Mouse (Mus musculus) kidney, embryonic 16.5 days (tissue): ENCODE results near the gene Gm44596. TPM values are rescaled to one million over a fixed set of nuclear protein-coding genes. Genes with fewer than 3 reads are reported as not detected.

Experiments used
- ATAC-seq: fragments of 200-750 bp; cut with Nextera tagmentation; 2 replicates; pipeline ENCODE4 v1.8.0; 2017; ENCODE audit warnings: moderate TSS enrichment; ENCODE audit not compliant: low FRiP score, low TSS enrichment
- H3K27ac ChIP-seq: fragments of 300-500 bp; sonication (generic); 2 replicates; pipeline ENCODE4 v1.5.1; 2014; ENCODE audit warnings: low read length
- H3K27me3 ChIP-seq: fragments of 300-500 bp; sonication (generic); 2 replicates; pipeline ENCODE4 v1.6.1; 2014; ENCODE audit warnings: low read length, control low read depth, mixed read lengths; ENCODE audit not compliant: insufficient read depth
- H3K36me3 ChIP-seq: fragments of 300-500 bp; sonication (generic); 2 replicates; pipeline ENCODE4 v1.6.1; 2014; ENCODE audit warnings: low read length, control low read depth, mixed read lengths; ENCODE audit not compliant: insufficient read depth
- H3K4me1 ChIP-seq: fragments of 300-500 bp; sonication (generic); 2 replicates; pipeline ENCODE4 v1.6.1; 2014; ENCODE audit warnings: low read length, control low read depth, mixed read lengths; ENCODE audit not compliant: insufficient read depth
- H3K4me2 ChIP-seq: fragments of 300-500 bp; sonication (generic); replicated peaks from 2 replicates; pipeline ENCODE4 v1.6.1; 2014; ENCODE audit warnings: low read depth, low read length
- H3K4me3 ChIP-seq: fragments of 300-500 bp; sonication (generic); 2 replicates; pipeline ENCODE4 v1.5.1; 2014; ENCODE audit warnings: mild to moderate bottlenecking, low read length
- H3K9ac ChIP-seq: fragments of 300-500 bp; sonication (generic); replicated peaks from 2 replicates; pipeline ENCODE4 v1.6.1; 2014; ENCODE audit warnings: low read length
- H3K9me3 ChIP-seq: fragments of 300-500 bp; sonication (generic); 2 replicates; pipeline ENCODE4 v1.6.1; 2016; ENCODE audit warnings: low read length, control low read depth
- WGBS: fragments of 180-500 bp; shearing (Covaris S2); extraction: QIAGEN DNeasy Blood & Tissue Kit; methylation state at CpG from one replicate; pipeline ENCODE4 v1.1.7; 2014; 5-methylcytosine and 5-hydroxymethylcytosine counted together
- polyA plus RNA-seq: library from polyadenylated mRNA; unstranded; fragments of >200 nt; fragmentation: Nextera tagmentation; extraction: Ambion mirVana; gene quantifications from 2 replicates; pipeline ENCODE4 v1.2.1, GENCODE M21; 2015

The Gm44596 gene
- polyA plus RNA-seq, 1 experiment from 2014 or later = not detected

GRCm38 (mm10) chr6:128436356-128437005, 61.2 kb downstream of the Gm44596 start:
- H3K36me3 ChIP-seq = peaks cover 50% of the 10 kb centered on the region
- H3K4me1 ChIP-seq = peaks cover 19% of the 10 kb centered on the region
- no peaks in the 10 kb centered on the region for H3K9me3 ChIP-seq
- 90% methylated on average over 8 of the region's 8 CpGs for WGBS
- H3K9ac ChIP-seq = peak overlapping the region; percentile 97
- H3K27me3 ChIP-seq = no peaks in the 10 kb centered on the region
- peak overlapping the region; percentile 70 for H3K4me2 ChIP-seq
- no peak for ATAC-seq
- no peak overlapping the region for H3K27ac ChIP-seq
- H3K4me3 ChIP-seq = peak overlapping the region; percentile 98

DNA sequence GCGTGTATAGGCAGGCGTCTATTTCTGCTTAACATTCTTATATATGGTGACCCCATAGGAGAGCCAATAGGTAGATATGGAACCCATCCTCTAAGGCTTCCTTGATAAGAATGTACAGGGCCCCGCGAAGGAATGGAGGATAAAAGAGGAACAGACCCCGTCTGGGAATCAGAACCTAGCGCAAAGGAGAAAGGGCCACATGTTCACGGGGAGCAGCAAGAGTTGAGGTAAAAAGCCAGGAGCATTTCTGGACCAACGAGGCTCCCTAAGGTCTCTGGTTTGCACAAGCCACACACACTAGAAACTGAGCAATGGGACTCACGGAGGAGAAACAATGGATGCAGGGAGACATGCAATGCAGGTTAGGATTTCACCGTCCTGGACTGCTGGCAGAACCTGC, 62.0 kb downstream of the Gm44596 start:
- H3K4me3 ChIP-seq = peak overlapping the region; percentile 98
- no peaks in the 10 kb centered on the region for H3K9me3 ChIP-seq
- peak overlapping the region; percentile 70 for H3K4me2 ChIP-seq
- H3K4me1 ChIP-seq = peaks cover 19% of the 10 kb centered on the region
- H3K9ac ChIP-seq = peak overlapping the region; percentile 97
- H3K27ac ChIP-seq = peak overlapping the region; percentile 98
- ATAC-seq = no peak
- peaks cover 42% of the 10 kb centered on the region for H3K36me3 ChIP-seq
- WGBS = 2% methylated on average over 10 of the region's 10 CpGs
- no peaks in the 10 kb centered on the region for H3K27me3 ChIP-seq

DNA sequence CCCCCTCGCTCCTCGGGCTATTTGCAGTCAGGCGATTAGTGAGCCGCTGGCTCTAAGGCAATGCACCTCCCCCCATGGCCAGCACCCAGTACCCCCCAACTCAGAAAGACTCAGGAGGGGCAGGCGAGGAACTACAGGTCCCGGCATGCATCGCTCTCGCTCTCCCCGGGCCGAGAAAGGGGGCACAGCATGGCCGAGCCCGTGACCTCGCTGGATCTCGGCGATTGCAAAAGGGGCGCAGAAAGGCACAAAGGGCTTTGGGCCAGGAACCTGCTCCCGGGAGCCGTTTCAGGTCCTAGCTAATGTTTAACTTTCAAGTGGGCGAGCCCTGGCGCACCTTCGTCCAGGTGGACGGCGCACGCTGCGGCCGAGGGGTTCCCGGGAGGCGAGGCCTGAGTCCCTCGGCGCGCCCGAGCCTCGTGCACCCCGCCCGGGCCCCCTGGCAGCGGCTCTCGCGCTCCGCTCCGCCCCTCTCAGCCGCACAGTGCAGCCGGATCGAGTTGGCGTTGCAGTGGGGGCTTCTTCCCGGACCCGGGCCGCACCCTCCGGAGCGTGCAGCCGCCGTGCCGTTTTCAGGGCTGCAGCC, 62.5 kb downstream of the Gm44596 start:
- H3K4me2 ChIP-seq = peak overlapping the region; percentile 70
- WGBS = 1% methylated on average over 49 of the region's 52 CpGs
- peaks cover 19% of the 10 kb centered on the region for H3K4me1 ChIP-seq
- ATAC-seq = peak; percentile 76
- peak overlapping the region; percentile 97 for H3K9ac ChIP-seq
- H3K9me3 ChIP-seq = no peaks in the 10 kb centered on the region
- H3K4me3 ChIP-seq = peak overlapping the region; percentile 98
- no peaks in the 10 kb centered on the region for H3K27me3 ChIP-seq
- peak overlapping the region; percentile 98 for H3K27ac ChIP-seq
- peaks cover 37% of the 10 kb centered on the region for H3K36me3 ChIP-seq

DNA sequence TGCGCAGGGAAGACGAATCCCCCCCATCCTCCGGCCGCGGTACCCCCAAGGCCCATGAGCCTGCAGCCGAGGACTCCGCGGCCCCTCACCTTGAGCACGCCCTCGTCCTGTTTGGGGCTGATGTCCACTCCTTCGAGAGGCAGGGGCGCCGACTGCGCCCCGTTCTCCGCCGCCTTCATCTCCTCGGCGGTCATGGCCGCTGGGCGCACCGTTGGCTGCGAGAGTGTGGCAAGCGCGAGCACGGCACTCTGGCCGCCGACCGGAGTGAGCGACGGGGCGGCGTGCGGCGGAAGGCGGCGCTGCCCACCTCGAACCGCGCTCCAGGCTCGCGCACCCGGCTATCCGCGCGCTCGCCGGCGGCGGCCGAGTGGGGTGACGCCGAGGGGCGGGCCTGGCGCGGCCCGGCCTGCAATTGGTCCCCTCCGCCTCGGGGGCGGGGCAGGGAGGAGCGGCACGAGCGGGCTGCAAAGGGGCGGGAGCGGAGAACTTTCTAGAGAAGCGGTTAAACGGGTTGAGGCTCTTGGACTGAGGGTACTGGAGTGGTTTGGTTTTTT, 63.1 kb downstream of the Gm44596 start, which contains the start of gene Fkbp4:
Gene Fkbp4, minus strand, starts transcription at position 361 of the 554 bp plus-strand sequence.
- under 1% methylated on average over 63 of the region's 67 CpGs for WGBS
- Histone ChIP-seq H3K9ac (peak within 1 kb of the TSS; percentile 97), H3K4me3 (peak within 1 kb of the TSS; percentile 98), H3K36me3 (peaks cover 31% of the 10 kb centered on the region), H3K27me3 (no peaks in the 10 kb centered on the region), H3K9me3 (no peaks in the 10 kb centered on the region), H3K27ac (peak within 1 kb of the TSS; percentile 98), H3K4me2 (peak within 1 kb of the TSS; percentile 70), H3K4me1 (peaks cover 19% of the 10 kb centered on the region)
- peak; percentile 95 for ATAC-seq

- Histone ChIP-seq H3K4me2 (peak overlapping the region; percentile 70), H3K4me3 (peak overlapping the region; percentile 98), H3K36me3 (peaks cover 26% of the 10 kb centered on the region), H3K27ac (peak overlapping the region; percentile 98), H3K27me3 (no peaks in the 10 kb centered on the region), H3K9me3 (no peaks in the 10 kb centered on the region), H3K9ac (peak overlapping the region; percentile 97), H3K4me1 (peaks cover 19% of the 10 kb centered on the region)
- ATAC-seq = peak; percentile 57
- WGBS = 17% methylated on average over 17 of the region's 18 CpGs
Observed at GRCm38 (mm10) chr6:128438871-128439341, 63.6 kb downstream of the Gm44596 start.

DNA sequence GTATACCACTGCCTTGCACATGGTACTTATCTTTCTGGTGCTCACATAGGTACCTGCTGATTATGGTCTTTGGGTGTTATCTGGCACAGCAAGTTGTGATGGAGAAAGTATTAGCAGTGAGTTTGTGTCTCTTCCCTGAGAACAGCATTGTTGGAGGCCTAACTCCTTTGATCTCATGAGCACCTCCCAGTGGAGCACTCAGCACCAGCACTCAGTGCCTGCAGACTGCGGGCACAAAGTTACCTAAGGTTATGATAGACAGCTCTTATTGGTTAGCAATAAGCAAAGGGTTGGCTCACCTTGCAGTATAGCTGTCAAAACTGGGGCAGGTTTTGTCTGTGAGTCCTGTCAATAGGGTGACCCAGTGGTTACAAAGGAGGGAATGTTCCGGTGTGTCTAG, 64.9 kb downstream of the Gm44596 start:
- Histone ChIP-seq H3K4me3 (no peak overlapping the region), H3K27me3 (no peaks in the 10 kb centered on the region), H3K27ac (no peak overlapping the region), H3K4me1 (peaks cover 19% of the 10 kb centered on the region), H3K36me3 (peaks cover 13% of the 10 kb centered on the region), H3K4me2 (no peak overlapping the region), H3K9ac (no peak overlapping the region), H3K9me3 (no peaks in the 10 kb centered on the region)
- ATAC-seq = no peak
- 94% methylated on average over 2 of the region's 2 CpGs for WGBS

- Histone ChIP-seq H3K36me3 (no peaks in the 10 kb centered on the region), H3K4me2 (peak overlapping the region; percentile 51), H3K27me3 (no peaks in the 10 kb centered on the region), H3K4me3 (peak overlapping the region; percentile 26), H3K9ac (peak overlapping the region; percentile 49; the same call in 1 of the 2 replicates), H3K9me3 (no peaks in the 10 kb centered on the region), H3K4me1 (peaks cover 5% of the 10 kb centered on the region; the same call in 1 of the 2 replicates), H3K27ac (no peak overlapping the region)
- 11% methylated on average over 14 of the region's 14 CpGs for WGBS
- peak; percentile 75 for ATAC-seq
Observed at GRCm38 (mm10) chr6:128445761-128446535, 70.6 kb downstream of the Gm44596 start.

DNA sequence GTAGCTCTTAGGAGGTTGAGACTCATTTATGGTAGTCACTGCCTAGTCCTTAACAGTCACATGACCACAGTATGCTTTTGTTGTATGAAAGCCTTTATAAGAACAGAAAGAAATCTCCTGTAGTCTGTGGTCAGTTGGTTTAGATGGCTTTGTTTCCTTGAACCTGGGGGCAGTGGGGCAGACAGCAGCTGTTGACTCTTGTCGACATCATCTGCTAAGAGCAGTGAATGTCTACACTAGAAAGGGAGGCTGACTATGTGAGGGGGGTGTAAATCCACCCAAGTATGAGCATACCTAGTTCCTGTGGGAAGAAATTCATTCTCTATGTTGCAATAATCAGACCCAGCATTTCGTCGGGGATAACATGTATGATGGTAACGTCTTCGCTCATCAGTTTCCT, 71.8 kb downstream of the Gm44596 start:
- WGBS = 97% methylated on average over 5 of the region's 5 CpGs
- no peak for ATAC-seq
- Histone ChIP-seq H3K4me2 (no peak overlapping the region), H3K9me3 (no peaks in the 10 kb centered on the region), H3K4me3 (no peak overlapping the region), H3K27ac (no peak overlapping the region), H3K36me3 (no peaks in the 10 kb centered on the region), H3K9ac (no peak overlapping the region), H3K27me3 (no peaks in the 10 kb centered on the region), H3K4me1 (peaks cover 5% of the 10 kb centered on the region; the same call in 1 of the 2 replicates)

- H3K4me3 ChIP-seq = no peak overlapping the region
- ATAC-seq = no peak
- no peaks in the 10 kb centered on the region for H3K4me1 ChIP-seq
- H3K9ac ChIP-seq = no peak overlapping the region
- H3K4me2 ChIP-seq = no peak overlapping the region
- no peaks in the 10 kb centered on the region for H3K27me3 ChIP-seq
- H3K27ac ChIP-seq = no peak overlapping the region
- 0 out of 2 replicates have a peak, but pooled peaks cover 4% of the 10 kb centered on the region for H3K9me3 ChIP-seq
- WGBS = 62% methylated on average over 12 of the region's 12 CpGs
- H3K36me3 ChIP-seq = no peaks in the 10 kb centered on the region
Observed at GRCm38 (mm10) chr6:128455835-128456605, 80.7 kb downstream of the Gm44596 start.
